Mouse (Mus musculus): Measurements from ENCODE around the gene Fbxw2. TPM values are rescaled to one million over a fixed set of nuclear protein-coding genes. Genes with fewer than 3 reads are reported as not detected.

The Fbxw2 gene
- polyA plus RNA-seq, 1 experiment, result 16.3 TPM

DNA sequence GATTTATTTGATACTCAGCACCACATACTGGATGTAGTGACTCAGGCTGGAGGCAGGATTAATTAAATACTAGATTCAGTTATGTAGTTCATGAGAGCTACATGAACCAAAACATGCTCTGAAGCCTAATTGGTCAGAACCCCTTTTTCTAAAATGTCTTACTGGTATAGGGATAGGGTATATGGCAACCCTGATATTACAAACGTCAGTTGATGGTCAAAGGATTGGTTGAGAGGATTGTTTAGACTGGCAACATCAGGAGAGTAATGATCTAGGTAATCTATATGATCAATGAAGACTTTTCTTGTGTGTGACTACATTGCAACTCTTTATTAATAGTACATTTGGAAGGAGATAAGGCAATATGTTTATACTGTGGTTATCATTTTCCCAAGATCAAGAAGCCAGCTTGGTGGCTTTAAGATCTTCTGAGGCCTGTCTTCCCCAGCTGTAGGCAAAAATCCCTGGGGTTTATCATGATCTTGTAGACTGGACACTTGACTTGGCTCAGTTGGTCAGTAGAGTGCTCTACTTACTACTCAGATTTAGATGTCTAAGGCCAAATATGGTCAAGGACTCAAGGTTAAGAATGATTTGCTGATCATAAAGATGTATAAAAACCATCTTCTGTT lies 48.8 kb downstream of the Fbxw2 start:
- H3K4me1 ChIP-seq, result peaks cover 46% of the 10 kb centered on the region
- no peaks in the 10 kb centered on the region for H3K27me3 ChIP-seq (replicated peaks)
- no peak overlapping the region for H3K4me3 ChIP-seq (replicated peaks)
- no peak for TF ChIP-seq GATA1 (IDR thresholded peaks at IDR 0.05; ENCODE audit: borderline replicate concordance, low read length)
- no peak for TF ChIP-seq FLI1 (IDR thresholded peaks at IDR 0.05; ENCODE audit: low read length)
- peaks cover 90% of the 10 kb centered on the region for H3K36me3 ChIP-seq (replicated peaks; ENCODE audit: low read length)
- H3K9me3 ChIP-seq, result no peaks in the 10 kb centered on the region

DNA sequence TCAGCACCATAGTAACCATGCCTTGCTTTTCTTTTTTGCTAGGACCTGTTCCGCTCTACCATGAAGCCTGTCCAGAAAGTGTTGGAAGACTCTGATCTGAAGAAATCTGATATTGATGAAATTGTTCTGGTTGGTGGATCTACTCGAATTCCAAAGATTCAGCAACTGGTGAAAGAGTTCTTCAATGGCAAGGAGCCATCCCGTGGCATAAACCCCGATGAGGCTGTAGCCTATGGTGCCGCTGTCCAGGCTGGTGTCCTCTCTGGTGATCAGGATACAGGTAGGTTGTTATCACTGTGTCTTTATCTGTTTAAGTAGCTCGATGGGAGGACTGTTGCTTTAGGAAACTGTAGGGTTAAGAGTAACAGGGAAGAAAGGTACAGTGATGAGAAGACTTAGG lies 51.6 kb downstream of the Fbxw2 start:
- H3K36me3 ChIP-seq (replicated peaks; ENCODE audit: low read length), result peaks cover 74% of the 10 kb centered on the region
- H3K4me3 ChIP-seq (replicated peaks), result peak overlapping the region; percentile 87
- H3K9me3 ChIP-seq, result no peaks in the 10 kb centered on the region
- no peak for TF ChIP-seq FLI1 (IDR thresholded peaks at IDR 0.05; ENCODE audit: low read length)
- no peak for TF ChIP-seq GATA1 (IDR thresholded peaks at IDR 0.05; ENCODE audit: borderline replicate concordance, low read length)
- no peaks in the 10 kb centered on the region for H3K27me3 ChIP-seq (replicated peaks)
- H3K4me1 ChIP-seq, result peaks cover 51% of the 10 kb centered on the region

DNA sequence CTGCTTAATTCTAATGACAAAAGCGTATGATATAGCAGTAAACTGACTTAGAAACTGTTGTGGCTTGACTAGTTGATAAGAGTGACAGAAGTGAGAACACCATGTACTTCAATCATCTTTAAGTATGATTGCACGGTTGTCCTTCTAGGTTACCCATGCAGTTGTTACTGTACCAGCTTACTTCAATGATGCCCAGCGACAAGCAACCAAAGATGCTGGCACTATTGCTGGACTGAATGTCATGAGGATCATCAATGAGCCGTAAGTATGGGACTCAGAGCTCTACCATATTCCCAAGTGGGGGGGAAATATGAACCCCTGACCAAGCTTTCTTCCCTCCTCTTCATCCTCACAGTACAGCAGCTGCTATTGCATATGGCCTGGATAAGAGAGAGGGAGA lies 52.4 kb downstream of the Fbxw2 start:
- H3K4me1 ChIP-seq, result peaks cover 51% of the 10 kb centered on the region
- peak overlapping the region; percentile 87 for H3K4me3 ChIP-seq (replicated peaks)
- H3K36me3 ChIP-seq (replicated peaks; ENCODE audit: low read length), result peaks cover 74% of the 10 kb centered on the region

DNA sequence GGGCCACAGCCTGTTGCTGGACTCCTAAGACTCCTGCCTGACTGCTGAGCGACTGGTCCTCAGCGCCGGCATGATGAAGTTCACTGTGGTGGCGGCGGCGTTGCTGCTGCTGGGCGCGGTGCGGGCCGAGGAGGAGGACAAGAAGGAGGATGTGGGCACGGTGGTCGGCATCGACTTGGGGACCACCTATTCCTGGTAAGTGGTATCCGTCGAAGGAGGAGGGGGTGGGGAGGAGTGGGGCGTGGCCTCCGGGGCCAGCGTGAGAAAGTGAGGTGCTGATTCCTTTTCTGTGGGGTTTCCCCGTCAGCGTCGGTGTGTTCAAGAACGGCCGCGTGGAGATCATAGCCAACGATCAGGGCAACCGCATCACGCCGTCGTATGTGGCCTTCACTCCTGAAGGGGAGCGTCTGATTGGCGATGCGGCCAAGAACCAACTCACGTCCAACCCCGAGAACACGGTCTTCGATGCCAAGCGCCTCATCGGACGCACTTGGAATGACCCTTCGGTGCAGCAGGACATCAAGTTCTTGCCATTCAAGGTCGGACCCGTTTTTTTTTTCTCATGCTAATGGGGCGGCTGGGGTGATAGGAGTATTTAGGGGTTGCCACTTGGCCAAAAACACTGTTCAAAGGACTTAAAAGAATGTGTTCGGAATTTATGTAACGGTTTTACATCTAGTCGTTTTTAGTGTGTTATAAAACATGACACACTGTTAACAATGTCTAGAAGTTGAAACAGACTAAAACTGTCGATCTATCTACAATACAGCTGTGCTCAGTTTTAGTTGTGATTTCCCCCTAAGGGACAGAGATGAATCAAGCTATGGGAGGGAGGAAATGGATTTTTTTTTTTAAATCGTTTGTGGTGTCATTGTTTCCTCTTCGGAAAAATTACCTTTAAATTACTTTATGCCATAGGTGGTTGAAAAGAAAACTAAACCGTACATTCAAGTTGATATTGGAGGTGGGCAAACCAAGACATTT lies 53.6 kb downstream of the Fbxw2 start:
- TF ChIP-seq GATA1 (IDR thresholded peaks at IDR 0.05; ENCODE audit: borderline replicate concordance, low read length), result no peak
- TF ChIP-seq FLI1 (IDR thresholded peaks at IDR 0.05; ENCODE audit: low read length), result no peak
- peak overlapping the region; percentile 100 for H3K4me3 ChIP-seq (replicated peaks)
- peaks cover 51% of the 10 kb centered on the region for H3K4me1 ChIP-seq

More for the DNA sequence above, 52.4 kb downstream of the Fbxw2 start:
- Histone ChIP-seq H3K9me3 (no peaks in the 10 kb centered on the region), H3K27me3 (replicated peaks) (no peaks in the 10 kb centered on the region)
- TF ChIP-seq FLI1 (IDR thresholded peaks at IDR 0.05; ENCODE audit: low read length), result no peak
- no peak for TF ChIP-seq GATA1 (IDR thresholded peaks at IDR 0.05; ENCODE audit: borderline replicate concordance, low read length)

DNA sequence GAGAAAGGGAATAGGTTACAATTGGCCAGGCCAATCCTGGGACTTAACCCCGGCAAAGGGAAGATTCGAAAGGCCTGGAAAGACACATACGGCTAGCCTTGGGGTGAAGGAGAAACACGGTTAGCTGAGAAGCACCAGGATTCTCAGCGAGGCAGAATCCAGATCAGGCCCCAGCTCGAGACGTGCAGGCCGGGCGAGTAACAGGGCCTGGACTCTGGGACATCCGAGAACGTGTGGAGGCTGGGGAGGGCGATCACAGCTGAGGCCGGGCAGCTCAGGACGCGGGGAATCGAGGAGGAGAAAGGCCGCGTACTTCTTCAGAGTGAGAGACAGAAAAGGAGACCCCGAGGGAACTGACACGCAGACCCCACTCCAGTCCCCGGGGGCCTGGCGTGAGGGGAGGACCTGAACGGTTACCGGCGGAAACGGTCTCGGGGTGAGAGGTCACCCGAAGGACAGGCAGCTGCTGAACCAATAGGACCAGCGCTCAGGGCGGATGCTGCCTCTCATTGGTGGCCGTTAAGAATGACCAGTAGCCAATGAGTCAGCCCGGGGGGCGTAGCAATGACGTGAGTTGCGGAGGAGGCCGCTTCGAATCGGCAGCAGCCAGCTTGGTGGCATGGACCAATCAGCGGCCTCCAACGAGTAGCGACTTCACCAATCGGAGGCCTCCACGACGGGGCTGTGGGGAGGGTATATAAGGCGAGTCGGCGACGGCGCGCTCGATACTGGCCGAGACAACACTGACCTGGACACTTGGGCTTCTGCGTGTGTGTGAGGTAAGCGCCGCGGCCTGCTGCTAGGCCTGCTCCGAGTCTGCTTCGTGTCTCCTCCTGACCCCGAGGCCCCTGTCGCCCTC lies 54.5 kb downstream of the Fbxw2 start, which contains the start of gene Hspa5:
TSS of gene Hspa5 (plus strand) at position 603 of the 859 bp plus-strand sequence.
- H3K36me3 ChIP-seq (replicated peaks; ENCODE audit: low read length), result peaks cover 57% of the 10 kb centered on the region
- TF ChIP-seq FLI1 (IDR thresholded peaks at IDR 0.05; ENCODE audit: low read length), result no peak

More for the DNA sequence above, 53.6 kb downstream of the Fbxw2 start:
- no peaks in the 10 kb centered on the region for H3K27me3 ChIP-seq (replicated peaks)
- H3K9me3 ChIP-seq, result no peaks in the 10 kb centered on the region
- H3K36me3 ChIP-seq (replicated peaks; ENCODE audit: low read length), result peaks cover 64% of the 10 kb centered on the region

DNA sequence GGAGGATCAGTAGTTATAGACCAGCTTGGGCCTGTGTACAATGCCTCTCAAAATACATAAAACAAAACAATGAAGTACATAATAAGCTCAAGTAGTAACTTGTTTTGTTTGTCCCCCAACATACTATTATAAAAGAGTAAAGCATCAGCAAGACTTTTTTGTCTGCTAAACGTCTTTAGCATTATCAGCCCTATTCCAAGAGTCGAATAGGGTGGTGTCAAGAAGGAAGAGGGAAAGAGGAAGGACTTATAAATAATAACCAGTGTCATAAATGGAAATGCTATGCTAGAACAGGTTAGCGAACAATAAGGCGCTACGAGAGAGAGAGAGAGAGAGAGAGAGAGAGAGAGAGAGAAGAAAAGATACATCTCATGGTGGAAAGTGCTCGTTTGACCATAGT lies 55.2 kb downstream of the Fbxw2 start:
- Histone ChIP-seq H3K4me1 (peaks cover 35% of the 10 kb centered on the region), H3K36me3 (replicated peaks; ENCODE audit: low read length) (peaks cover 50% of the 10 kb centered on the region), H3K9me3 (no peaks in the 10 kb centered on the region), H3K4me3 (replicated peaks) (peak overlapping the region; percentile 100), H3K27me3 (replicated peaks) (no peaks in the 10 kb centered on the region)
- TF ChIP-seq GATA1 (IDR thresholded peaks at IDR 0.05; ENCODE audit: borderline replicate concordance, low read length) (no peak), FLI1 (IDR thresholded peaks at IDR 0.05; ENCODE audit: low read length) (no peak)

More for the DNA sequence above, 54.5 kb downstream of the Fbxw2 start, which contains the start of gene Hspa5:
- Histone ChIP-seq H3K9me3 (no peaks in the 10 kb centered on the region), H3K4me1 (peaks cover 41% of the 10 kb centered on the region), H3K27me3 (replicated peaks) (no peaks in the 10 kb centered on the region), H3K4me3 (replicated peaks) (peak within 1 kb of the TSS; percentile 100)

DNA sequence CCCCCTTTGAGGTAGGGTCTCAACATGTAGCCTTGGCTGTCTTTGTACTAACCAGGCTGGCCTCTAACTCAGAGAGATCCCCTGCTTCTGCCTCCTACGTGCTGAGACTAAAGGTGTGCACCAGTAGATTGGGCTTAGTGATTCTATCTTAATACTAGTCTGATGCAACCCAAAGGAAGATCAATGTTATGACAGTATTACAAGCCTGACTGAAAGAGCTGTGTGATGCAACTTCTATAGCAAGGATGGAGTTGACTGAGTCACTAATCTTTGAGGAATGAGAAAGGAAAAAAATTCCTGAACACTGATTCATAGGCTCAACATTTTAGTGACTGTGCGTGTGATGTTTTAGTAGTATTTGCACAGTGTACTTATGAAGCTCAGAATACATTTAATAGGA lies 56.1 kb downstream of the Fbxw2 start:
- peaks cover 28% of the 10 kb centered on the region for H3K4me1 ChIP-seq
- H3K27me3 ChIP-seq (replicated peaks), result no peaks in the 10 kb centered on the region
- no peak for TF ChIP-seq FLI1 (IDR thresholded peaks at IDR 0.05; ENCODE audit: low read length)
- TF ChIP-seq GATA1 (IDR thresholded peaks at IDR 0.05; ENCODE audit: borderline replicate concordance, low read length), result no peak
- no peaks in the 10 kb centered on the region for H3K9me3 ChIP-seq
- peaks cover 41% of the 10 kb centered on the region for H3K36me3 ChIP-seq (replicated peaks; ENCODE audit: low read length)
- peak overlapping the region; percentile 100 for H3K4me3 ChIP-seq (replicated peaks)

DNA sequence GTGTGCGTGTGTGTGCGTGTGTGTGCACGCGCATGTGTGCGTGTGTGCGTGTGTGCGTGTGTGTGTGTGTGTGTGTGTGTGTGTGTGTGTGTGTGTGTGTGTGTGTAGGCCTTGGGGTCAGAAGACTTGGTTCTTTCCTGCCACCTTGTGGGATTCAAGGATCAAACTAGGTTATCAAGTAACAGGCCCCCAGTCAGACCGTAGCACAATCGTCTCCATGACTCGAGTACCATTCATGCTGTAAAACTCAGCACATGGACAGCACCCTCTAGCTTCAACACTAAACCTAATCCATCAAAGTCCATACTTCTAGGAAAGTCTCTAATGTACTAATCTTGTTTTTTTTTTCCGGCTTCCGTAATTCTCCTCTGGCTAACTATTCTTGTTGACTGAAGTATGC lies 61.3 kb downstream of the Fbxw2 start:
- Histone ChIP-seq H3K4me1 (peaks cover 9% of the 10 kb centered on the region), H3K27me3 (replicated peaks) (no peaks in the 10 kb centered on the region), H3K4me3 (replicated peaks) (no peak overlapping the region), H3K9me3 (no peaks in the 10 kb centered on the region), H3K36me3 (replicated peaks; ENCODE audit: low read length) (peaks cover 13% of the 10 kb centered on the region)
- TF ChIP-seq FLI1 (IDR thresholded peaks at IDR 0.05; ENCODE audit: low read length) (no peak), GATA1 (IDR thresholded peaks at IDR 0.05; ENCODE audit: borderline replicate concordance, low read length) (no peak)

DNA sequence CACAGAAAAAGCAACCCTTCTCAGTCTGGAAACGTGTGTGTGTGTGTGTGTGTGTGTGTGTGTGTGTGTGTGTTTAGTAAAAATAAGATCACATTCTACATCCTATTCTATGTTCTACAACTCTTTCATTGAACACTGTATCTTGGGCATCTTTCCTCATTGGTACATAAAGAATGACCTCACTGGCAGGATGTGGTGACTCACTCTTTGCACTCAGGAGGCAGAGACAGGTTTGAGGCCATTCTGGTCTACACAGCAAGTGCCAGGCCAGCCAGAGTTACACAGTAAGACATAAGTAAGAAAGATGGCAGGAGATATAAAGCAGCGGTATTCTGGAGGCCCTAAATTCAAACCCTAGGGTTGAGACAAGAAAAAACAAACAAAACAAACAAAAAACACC lies 63.2 kb downstream of the Fbxw2 start:
- TF ChIP-seq FLI1 (IDR thresholded peaks at IDR 0.05; ENCODE audit: low read length) (no peak), GATA1 (IDR thresholded peaks at IDR 0.05; ENCODE audit: borderline replicate concordance, low read length) (no peak)

More for the DNA sequence above, 63.2 kb downstream of the Fbxw2 start:
- Histone ChIP-seq H3K27me3 (replicated peaks) (no peaks in the 10 kb centered on the region), H3K4me3 (replicated peaks) (no peak overlapping the region), H3K4me1 (peaks cover 8% of the 10 kb centered on the region), H3K9me3 (no peaks in the 10 kb centered on the region), H3K36me3 (replicated peaks; ENCODE audit: low read length) (peaks cover 4% of the 10 kb centered on the region)
